Mouse (Mus musculus): ENCODE data around the gene Olfr527.

- TF ChIP-seq CTCF (IDR thresholded peaks at IDR 0.05; ENCODE audit: low read depth, low read length) (no peak), GATA1 (IDR thresholded peaks at IDR 0.05; ENCODE audit: borderline replicate concordance, low read length) (no peak), POLR2AphosphoS5 (IDR thresholded peaks at IDR 0.05; ENCODE audit: insufficient replicate concordance, low read depth, low read length) (no peak), TAL1 (conservative IDR thresholded peaks at IDR 0.05; ENCODE audit: low read depth, low read length) (no peak)
Observed at GRCm38 (mm10) chr7:140296876-140297275, 36.9 kb upstream of the Olfr527 start.
